Mouse (Mus musculus) heart, embryonic 12.5 days (tissue): ENCODE measurements around the gene Itk. TPM values are rescaled to one million over a fixed set of nuclear protein-coding genes. Genes with fewer than 3 reads are reported as not detected.

Experiments
- ATAC-seq: fragments of 200-750 bp; cut with Nextera tagmentation; 2 replicates; pipeline ENCODE4 v1.8.0; 2017; ENCODE audit warnings: moderate TSS enrichment, moderate library complexity; ENCODE audit not compliant: insufficient number of reproducible peaks, low FRiP score
- H3K27ac ChIP-seq: fragments of 300-500 bp; sonication (generic); 2 replicates; pipeline ENCODE4 v1.5.1; 2016; ENCODE audit warnings: mild to moderate bottlenecking, moderate library complexity; ENCODE audit not compliant: poor library complexity, severe bottlenecking
- H3K27me3 ChIP-seq: fragments of 300-500 bp; sonication (generic); replicated peaks from 2 replicates; pipeline ENCODE4 v1.6.1; 2016; ENCODE audit warnings: mild to moderate bottlenecking, moderate library complexity
- H3K36me3 ChIP-seq: fragments of 300-500 bp; sonication (generic); 2 replicates; pipeline ENCODE4 v1.6.1; 2016; ENCODE audit warnings: mild to moderate bottlenecking, moderate library complexity
- H3K4me1 ChIP-seq: fragments of 300-500 bp; sonication (generic); replicated peaks from 2 replicates; pipeline ENCODE4 v1.6.1; 2016; ENCODE audit warnings: mild to moderate bottlenecking
- H3K4me2 ChIP-seq: fragments of 300-500 bp; sonication (generic); 2 replicates; pipeline ENCODE4 v1.6.1; 2016; ENCODE audit warnings: mild to moderate bottlenecking, moderate library complexity
- H3K4me3 ChIP-seq: fragments of 300-500 bp; sonication (generic); 2 replicates; pipeline ENCODE4 v1.5.1; 2016; ENCODE audit warnings: mild to moderate bottlenecking
- H3K9ac ChIP-seq: fragments of 300-500 bp; sonication (generic); 2 replicates; pipeline ENCODE4 v1.6.1; 2016; ENCODE audit warnings: mild to moderate bottlenecking, moderate library complexity
- H3K9me3 ChIP-seq: fragments of 300-500 bp; sonication (generic); replicated peaks from 2 replicates; pipeline ENCODE4 v1.6.1; 2016; ENCODE audit warnings: mild to moderate bottlenecking, moderate library complexity
- WGBS: fragments of 180-500 bp; shearing (Covaris S2); methylation state at CpG from one replicate; pipeline ENCODE4 v1.1.7; 2016; 5-methylcytosine and 5-hydroxymethylcytosine counted together
- polyA plus RNA-seq: library from polyadenylated mRNA; unstranded; fragments of >200 nt; fragmentation: Nextera tagmentation; extraction: Ambion mirVana; gene quantifications from 2 replicates; pipeline ENCODE4 v1.2.1, GENCODE M21; 2016

Itk gene
- polyA plus RNA-seq, 1 experiment from 2014 or later: not detected

GRCm38 (mm10) chr11:46358369-46358768, 30.9 kb downstream of the Itk start:
- Histone ChIP-seq H3K9me3 (no peaks in the 10 kb centered on the region), H3K4me1 (no peaks in the 10 kb centered on the region), H3K4me3 (no peak overlapping the region), H3K36me3 (no peaks in the 10 kb centered on the region), H3K27ac (no peak overlapping the region), H3K27me3 (no peaks in the 10 kb centered on the region), H3K9ac (no peak overlapping the region), H3K4me2 (no peak overlapping the region)
- WGBS: 62% methylated on average over 1 of the region's 1 CpGs
- ATAC-seq: no peak

DNA sequence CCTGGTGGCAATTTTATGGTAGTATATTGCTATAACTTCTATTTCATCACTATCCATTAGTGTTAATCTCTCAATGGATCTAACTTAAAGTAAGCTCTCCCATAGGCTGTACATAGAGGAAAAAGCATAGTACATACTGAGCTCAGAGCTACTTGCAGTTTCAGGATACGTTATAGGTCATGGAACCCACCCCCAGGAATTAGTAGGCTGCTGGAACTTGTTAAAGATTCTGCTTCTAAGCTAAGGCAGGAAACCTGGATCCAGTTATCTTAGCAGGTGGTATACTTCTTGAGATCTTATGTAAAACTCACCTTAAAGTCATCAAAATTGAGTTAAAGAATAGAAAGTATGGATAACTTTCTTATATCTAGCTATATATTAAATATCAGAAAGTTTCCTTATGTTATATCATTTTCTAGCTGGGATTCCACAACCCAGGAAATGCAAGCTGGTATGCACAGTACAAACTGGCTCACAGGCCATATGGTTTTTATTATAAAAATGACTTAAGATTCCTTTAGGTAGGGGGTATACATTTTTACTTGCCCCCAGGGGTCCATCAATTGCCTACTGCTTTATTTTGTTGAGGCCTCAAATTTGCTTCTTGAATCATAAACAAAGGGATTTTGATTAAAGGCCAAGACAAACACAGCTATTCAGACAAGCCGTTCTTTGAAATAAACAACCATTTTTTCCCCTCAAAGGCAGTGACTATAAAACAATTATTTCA, 39.5 kb downstream of the Itk start:
- no peak for ATAC-seq
- Histone ChIP-seq H3K4me2 (no peak overlapping the region), H3K4me3 (no peak overlapping the region), H3K27ac (no peak overlapping the region), H3K27me3 (no peaks in the 10 kb centered on the region), H3K4me1 (peaks cover 5% of the 10 kb centered on the region; the same call in 1 of the 2 replicates), H3K9ac (no peak overlapping the region), H3K36me3 (no peaks in the 10 kb centered on the region), H3K9me3 (no peaks in the 10 kb centered on the region)
- WGBS: 71% methylated on average over 2 of the region's 2 CpGs

DNA sequence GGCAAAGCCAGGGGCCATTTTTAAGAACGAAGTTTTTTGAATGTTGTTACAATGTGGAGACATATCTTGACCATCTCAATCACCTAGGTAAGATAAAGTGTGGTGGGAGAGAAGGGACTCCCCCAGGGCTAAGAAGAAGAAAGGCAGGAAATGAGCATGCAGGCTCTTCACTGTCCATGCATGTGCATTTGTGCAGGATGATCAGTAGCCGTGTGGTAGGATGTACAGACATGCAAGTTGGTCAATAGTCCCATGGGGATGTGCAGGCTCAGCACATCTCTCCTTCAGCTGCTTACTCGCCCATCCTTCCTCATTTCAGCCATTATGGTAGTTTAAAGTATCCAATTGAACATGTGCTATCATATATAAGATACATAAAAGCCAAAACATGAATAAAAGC, 40.9 kb downstream of the Itk start:
- Histone ChIP-seq H3K9me3 (no peaks in the 10 kb centered on the region), H3K4me3 (no peak overlapping the region), H3K4me1 (peaks cover 12% of the 10 kb centered on the region), H3K36me3 (no peaks in the 10 kb centered on the region), H3K27ac (no peak overlapping the region), H3K27me3 (no peaks in the 10 kb centered on the region), H3K9ac (no peak overlapping the region), H3K4me2 (no peak overlapping the region)
- ATAC-seq: no peak
- WGBS: 74% methylated on average over 3 of the region's 3 CpGs

DNA sequence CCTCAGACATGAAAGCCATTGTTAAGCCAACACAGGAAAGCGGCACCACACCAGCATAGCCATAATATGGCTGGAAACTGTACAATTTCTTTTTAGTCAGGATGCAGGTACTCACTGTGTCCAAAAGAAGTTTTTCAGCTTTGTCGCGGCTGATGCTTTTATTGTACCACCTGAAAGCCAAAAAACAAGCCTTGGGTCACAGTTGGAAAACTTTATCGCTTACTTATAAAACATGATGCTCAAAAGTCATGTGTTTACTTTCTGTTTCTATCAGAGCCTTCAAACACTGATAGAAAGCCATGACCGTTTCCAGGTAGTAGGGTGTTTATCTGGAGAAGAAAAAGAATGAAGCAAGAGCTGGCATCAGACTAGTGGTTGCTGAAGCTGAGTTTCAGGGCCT, 41.6 kb downstream of the Itk start:
- Histone ChIP-seq H3K27me3 (no peaks in the 10 kb centered on the region), H3K4me1 (peaks cover 12% of the 10 kb centered on the region), H3K9ac (no peak overlapping the region), H3K4me3 (no peak overlapping the region), H3K9me3 (no peaks in the 10 kb centered on the region), H3K27ac (no peak overlapping the region), H3K4me2 (no peak overlapping the region), H3K36me3 (no peaks in the 10 kb centered on the region)
- no peak for ATAC-seq
- WGBS: 73% methylated on average over 5 of the region's 5 CpGs

DNA sequence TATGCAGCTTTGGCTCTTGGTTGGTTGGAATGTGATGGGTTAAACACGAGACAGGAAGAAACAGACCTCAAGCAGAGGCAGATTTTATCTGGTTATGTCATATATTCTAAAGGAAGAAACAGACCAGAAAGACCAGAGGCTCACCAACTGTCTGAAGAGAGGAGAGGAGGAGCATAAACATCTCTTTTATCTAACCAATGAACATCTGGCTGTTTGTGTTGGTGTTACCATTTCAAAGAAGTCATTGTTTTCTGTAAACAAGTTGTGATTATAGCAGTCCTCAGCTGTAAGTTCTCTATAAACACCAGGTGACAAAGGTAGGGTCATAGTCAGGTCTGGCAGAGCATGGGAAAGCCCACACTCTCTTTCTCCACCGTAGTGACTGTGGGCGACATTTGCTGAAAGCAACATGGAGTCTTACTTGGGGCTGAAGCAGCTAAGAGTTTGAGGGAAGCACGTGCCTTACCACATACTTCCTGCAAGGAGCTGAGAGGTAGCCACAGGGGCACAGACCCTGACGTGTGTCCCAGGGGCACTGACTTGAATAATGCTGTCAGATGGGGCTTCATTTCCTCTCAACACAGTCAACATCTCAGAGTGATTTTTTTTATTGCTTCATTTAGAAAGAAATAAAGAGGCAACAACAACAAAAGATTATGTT, 45.3 kb downstream of the Itk start:
- no peaks in the 10 kb centered on the region for H3K9me3 ChIP-seq
- H3K4me2 ChIP-seq: no peak overlapping the region
- no peaks in the 10 kb centered on the region for H3K27me3 ChIP-seq
- 46% methylated on average over 5 of the region's 5 CpGs for WGBS
- H3K36me3 ChIP-seq: no peaks in the 10 kb centered on the region
- no peak overlapping the region for H3K4me3 ChIP-seq
- no peak overlapping the region for H3K27ac ChIP-seq
- H3K9ac ChIP-seq: no peak overlapping the region
- ATAC-seq: no peak
- peaks cover 20% of the 10 kb centered on the region for H3K4me1 ChIP-seq

- Histone ChIP-seq H3K4me3 (no peak overlapping the region), H3K4me1 (peaks cover 16% of the 10 kb centered on the region), H3K27ac (no peak overlapping the region), H3K9ac (no peak overlapping the region), H3K4me2 (no peak overlapping the region), H3K27me3 (no peaks in the 10 kb centered on the region), H3K36me3 (no peaks in the 10 kb centered on the region), H3K9me3 (no peaks in the 10 kb centered on the region)
- ATAC-seq: no peak
- WGBS: 60% methylated on average over 4 of the region's 4 CpGs
Measured at GRCm38 (mm10) chr11:46341960-46342359, 47.4 kb downstream of the Itk start.

DNA sequence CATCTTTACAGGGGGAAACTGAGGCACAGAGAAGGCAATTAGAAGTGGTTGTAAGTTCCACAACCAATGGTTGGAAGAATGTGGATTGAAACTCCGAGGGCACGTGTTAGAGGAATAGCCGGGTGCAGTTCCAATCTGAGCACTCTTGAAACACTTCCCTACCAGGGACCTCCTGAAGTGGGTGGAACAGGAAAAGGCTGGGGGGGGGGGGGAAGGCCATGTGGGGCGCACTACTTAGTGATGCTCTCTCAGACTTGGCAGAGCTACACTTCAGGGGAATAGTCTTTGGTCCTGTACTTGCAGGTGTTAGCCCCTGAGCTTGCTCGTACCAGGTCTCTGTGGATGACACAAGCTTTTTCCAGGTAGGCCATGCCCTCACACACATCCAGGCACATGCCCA, 53.3 kb downstream of the Itk start:
- Histone ChIP-seq H3K27me3 (no peaks in the 10 kb centered on the region), H3K4me2 (no peak overlapping the region), H3K4me1 (no peaks in the 10 kb centered on the region), H3K36me3 (no peaks in the 10 kb centered on the region), H3K27ac (no peak overlapping the region), H3K4me3 (no peak overlapping the region), H3K9me3 (no peaks in the 10 kb centered on the region), H3K9ac (no peak overlapping the region)
- ATAC-seq: no peak
- WGBS: 84% methylated on average over 5 of the region's 5 CpGs

DNA sequence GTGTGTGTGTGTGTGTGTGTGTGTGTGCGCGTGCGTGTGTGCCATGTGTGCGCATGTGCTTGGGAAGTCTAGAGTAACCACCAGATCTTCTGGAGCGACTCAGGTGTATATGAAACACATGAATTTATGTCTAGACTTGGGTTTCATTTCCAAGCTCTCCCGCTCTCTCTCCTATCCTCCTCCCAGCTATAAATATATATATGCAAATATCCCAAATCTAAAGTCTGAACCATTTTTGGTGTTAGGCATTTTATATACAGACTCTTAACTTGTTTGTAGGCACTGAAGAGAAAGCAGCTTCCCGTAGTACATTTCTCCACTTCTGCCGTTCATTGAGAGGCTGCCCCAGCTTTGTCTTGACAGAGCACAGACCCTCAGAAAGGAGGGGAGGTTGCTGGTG, 57.1 kb downstream of the Itk start:
- Histone ChIP-seq H3K27ac (no peak overlapping the region), H3K4me1 (no peaks in the 10 kb centered on the region), H3K9ac (no peak overlapping the region), H3K4me2 (no peak overlapping the region), H3K9me3 (no peaks in the 10 kb centered on the region), H3K4me3 (no peak overlapping the region), H3K36me3 (no peaks in the 10 kb centered on the region), H3K27me3 (no peaks in the 10 kb centered on the region)
- 78% methylated on average over 8 of the region's 8 CpGs for WGBS
- ATAC-seq: no peak

DNA sequence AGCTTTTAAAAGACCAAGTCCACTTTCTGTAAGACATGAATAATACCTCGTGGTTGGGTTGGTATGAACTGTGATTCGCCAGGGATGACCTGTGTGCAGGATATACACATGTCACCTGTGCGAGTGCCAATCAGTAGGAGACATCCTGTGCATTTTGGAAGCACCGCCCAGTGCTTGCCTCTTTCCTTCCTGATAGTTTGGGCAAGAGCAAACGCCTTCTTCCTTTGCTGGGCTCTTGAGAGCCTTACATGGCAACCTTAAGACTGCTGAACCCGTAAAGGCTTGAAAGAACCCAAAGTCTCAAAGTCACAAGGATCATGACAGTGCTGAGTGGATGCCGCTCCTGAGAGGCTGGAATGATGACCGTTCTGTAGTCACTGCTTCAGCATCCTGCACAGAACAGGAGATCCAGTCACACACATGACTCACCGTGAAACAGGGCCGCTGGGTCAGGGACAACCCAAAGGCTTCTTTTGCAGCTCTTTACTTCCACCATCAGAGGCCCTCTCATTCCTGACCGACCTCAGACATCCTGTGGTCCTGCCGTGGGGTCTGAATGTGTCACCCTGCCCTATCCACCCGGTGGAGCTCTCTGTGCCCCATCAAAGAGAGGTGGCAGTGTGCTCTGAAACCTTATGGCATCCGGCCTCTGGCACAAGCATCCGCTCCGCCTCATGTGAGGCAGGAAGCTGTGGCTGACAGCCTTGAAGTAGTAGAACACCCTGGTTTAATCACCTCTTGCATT, 62.9 kb downstream of the Itk start:
- ATAC-seq: no peak

GRCm38 (mm10) chr11:46321559-46321958, 67.8 kb downstream of the Itk start:
- no peaks in the 10 kb centered on the region for H3K36me3 ChIP-seq
- WGBS: 77% methylated on average over 7 of the region's 7 CpGs
- ATAC-seq: no peak
- no peak overlapping the region for H3K9ac ChIP-seq
- no peaks in the 10 kb centered on the region for H3K9me3 ChIP-seq
- no peaks in the 10 kb centered on the region for H3K27me3 ChIP-seq
- H3K4me1 ChIP-seq: no peaks in the 10 kb centered on the region
- H3K4me2 ChIP-seq: no peak overlapping the region
- H3K4me3 ChIP-seq: no peak overlapping the region
- no peak overlapping the region for H3K27ac ChIP-seq

More for the DNA sequence above, 62.9 kb downstream of the Itk start:
- H3K27me3 ChIP-seq: no peaks in the 10 kb centered on the region
- no peaks in the 10 kb centered on the region for H3K4me1 ChIP-seq
- H3K4me2 ChIP-seq: no peak overlapping the region
- H3K36me3 ChIP-seq: no peaks in the 10 kb centered on the region
- 81% methylated on average over 16 of the region's 16 CpGs for WGBS
- H3K9me3 ChIP-seq: no peaks in the 10 kb centered on the region
- H3K9ac ChIP-seq: no peak overlapping the region
- H3K4me3 ChIP-seq: no peak overlapping the region
- no peak overlapping the region for H3K27ac ChIP-seq

DNA sequence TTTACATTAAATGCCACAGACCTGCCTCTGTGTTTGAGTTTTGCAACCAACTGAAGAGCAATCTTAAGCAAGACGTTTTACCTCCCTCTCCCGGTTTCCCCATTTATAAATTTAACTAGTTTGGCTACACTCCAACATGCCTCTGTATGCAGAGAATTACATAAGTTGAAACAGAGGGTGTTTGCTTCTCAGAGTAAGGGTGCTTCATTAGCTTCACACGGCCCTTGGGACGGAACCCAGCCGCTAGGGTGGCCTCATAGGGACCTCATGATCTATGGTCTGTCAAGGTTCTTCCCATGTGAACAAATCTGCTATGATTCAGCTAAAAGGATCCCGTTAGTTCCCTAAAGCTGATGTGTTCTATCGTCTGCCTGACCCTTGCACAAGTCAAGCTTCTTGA, 74.8 kb downstream of the Itk start:
- Histone ChIP-seq H3K27ac (no peak overlapping the region), H3K9ac (no peak overlapping the region), H3K4me1 (peaks cover 5% of the 10 kb centered on the region), H3K9me3 (no peaks in the 10 kb centered on the region), H3K36me3 (no peaks in the 10 kb centered on the region), H3K4me3 (no peak overlapping the region), H3K4me2 (no peak overlapping the region), H3K27me3 (peaks cover 30% of the 10 kb centered on the region)
- 69% methylated on average over 7 of the region's 7 CpGs for WGBS
- ATAC-seq: no peak
